Mouse (Mus musculus): ENCODE results near the gene Ccnk.

DNA sequence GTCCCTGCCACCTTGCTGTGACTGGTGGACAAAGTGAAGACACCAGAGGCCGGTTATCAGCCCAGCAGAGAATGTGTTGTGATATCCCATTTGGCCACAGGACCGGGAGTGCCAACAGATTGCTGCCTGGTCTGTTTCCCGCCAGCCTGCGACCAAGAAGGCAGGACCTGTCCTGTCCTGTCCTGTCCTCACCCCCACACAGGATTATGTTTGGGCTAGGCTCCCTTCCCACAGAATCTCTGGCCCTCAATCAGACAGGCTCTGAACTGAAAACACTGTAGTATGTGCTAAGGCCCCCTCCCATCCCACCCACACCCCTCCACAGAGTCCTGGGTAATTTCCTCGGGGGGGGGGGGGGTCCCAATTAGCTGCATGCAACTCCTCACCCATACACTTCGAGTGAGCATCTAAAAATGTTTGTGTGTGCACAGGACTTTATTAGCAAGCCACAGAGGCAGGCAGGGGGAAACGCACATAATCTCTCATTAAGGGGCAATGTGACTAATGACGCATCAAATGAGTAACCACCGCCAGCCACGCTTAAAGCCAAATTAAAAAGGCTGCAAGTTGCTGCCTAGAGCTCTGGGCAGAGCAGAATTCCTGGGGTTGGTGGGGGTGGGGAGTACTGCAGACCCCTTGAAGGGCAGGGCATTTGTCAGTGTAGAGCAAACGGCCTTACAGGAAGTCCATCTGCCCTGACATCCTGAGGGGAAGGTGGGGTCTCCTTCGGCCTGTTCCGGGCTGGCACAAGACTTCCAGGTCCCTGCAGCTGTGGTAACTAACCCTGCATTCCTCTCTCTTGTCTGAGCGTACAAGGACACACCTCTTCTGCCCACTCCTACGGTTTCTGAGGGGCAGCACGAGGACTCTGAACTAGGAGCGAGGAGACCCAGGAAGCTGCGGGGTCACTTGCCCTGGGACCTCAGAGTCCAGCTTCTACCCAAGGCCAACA, 34.0 kb downstream of the Ccnk start:
- TF ChIP-seq POLR2A (IDR thresholded peaks at IDR 0.05; ENCODE audit: low read depth, low read length) (no peak), CTCF (IDR thresholded peaks at IDR 0.05; ENCODE audit: extremely low read depth, insufficient read depth, insufficient read length, insufficient replicate concordance) (no peak)
